Mouse (Mus musculus): Measurements from ENCODE around the gene 4930442H23Rik.

DNA sequence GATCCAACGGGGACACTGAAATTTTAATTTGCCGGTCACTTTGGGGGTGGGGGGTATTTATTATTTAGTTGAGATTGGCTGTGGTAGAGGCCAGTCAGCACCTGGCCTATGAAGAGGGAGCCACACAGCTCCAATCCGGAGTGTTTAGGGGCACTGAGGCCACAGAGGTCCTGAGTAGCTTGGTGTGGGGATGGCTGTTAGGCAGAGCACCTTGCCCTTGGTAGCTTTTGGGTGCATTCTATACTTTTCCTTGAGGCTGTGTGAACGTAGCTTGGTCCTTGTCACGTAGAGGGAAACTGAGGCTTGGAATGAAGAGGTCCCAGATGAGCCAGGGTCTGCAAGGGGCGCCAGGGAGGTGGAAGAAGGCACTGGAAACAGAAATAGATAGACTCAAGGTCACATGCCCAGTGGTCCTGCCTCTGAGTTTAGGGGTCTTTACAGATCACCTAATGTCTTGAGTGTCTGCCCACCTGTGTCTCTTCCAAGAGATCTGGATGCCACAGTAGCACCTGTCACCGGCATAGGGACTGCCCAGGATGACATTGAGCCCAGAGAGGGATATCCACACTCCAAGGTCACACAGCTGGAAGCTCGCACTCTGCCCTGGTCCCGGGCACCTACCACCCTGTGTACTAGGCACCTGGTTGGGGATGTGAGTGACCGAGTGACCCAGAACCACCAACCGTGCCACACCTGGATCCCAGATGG is 44.7 kb downstream of the 4930442H23Rik start:
- TF ChIP-seq CTCF (IDR thresholded peaks at IDR 0.05; ENCODE audit: borderline replicate concordance, extremely low read depth, insufficient read depth, insufficient read length) (no peak), POLR2A (IDR thresholded peaks at IDR 0.05; ENCODE audit: borderline replicate concordance, extremely low read depth, insufficient read depth, insufficient read length, poor library complexity, severe bottlenecking) (no peak)

All from brain, embryonic 14.5 days (tissue).